Mouse (Mus musculus) hindbrain, embryonic 14.5 days (tissue): ENCODE data around the gene Rimkla. TPM values are rescaled to one million over a fixed set of nuclear protein-coding genes. Genes with fewer than 3 reads are reported as not detected.
"Not testable (repeated sequence)": the region's sequence is repeated elsewhere in the genome, so short reads cannot be mapped to it uniquely, and the experiment has no call there.

Experiments used
- ATAC-seq: fragments of 200-750 bp; cut with Nextera tagmentation; 2 replicates; pipeline ENCODE4 v1.8.0; 2017; ENCODE audit warnings: moderate number of reproducible peaks, mild to moderate bottlenecking, moderate TSS enrichment, moderate library complexity; ENCODE audit not compliant: low FRiP score
- DNase-seq: peaks from one replicate; pipeline ENCODE4 v3.0.0-alpha.2; 2015; ENCODE audit warnings: low spot score
- H3K27ac ChIP-seq: fragments of 300-500 bp; sonication (generic); 2 replicates; pipeline ENCODE4 v1.5.1; 2014; ENCODE audit warnings: mild to moderate bottlenecking, moderate library complexity
- H3K27me3 ChIP-seq: fragments of 300-500 bp; sonication (generic); 2 replicates; pipeline ENCODE4 v1.6.1; 2014; ENCODE audit warnings: mild to moderate bottlenecking, low read length, mixed read lengths; ENCODE audit not compliant: control insufficient read depth, insufficient read depth
- H3K36me3 ChIP-seq: fragments of 300-500 bp; sonication (generic); replicated peaks from 2 replicates; pipeline ENCODE4 v1.6.1; 2014; ENCODE audit not compliant: control insufficient read depth, insufficient read depth
- H3K4me1 ChIP-seq: fragments of 300-500 bp; sonication (generic); replicated peaks from 2 replicates; pipeline ENCODE4 v1.6.1; 2014; ENCODE audit warnings: antibody characterized with exemption, low read length, mixed read lengths; ENCODE audit not compliant: control insufficient read depth, insufficient read depth
- H3K4me2 ChIP-seq: fragments of 300-500 bp; sonication (generic); replicated peaks from 2 replicates; pipeline ENCODE4 v1.6.1; 2014; ENCODE audit warnings: mild to moderate bottlenecking, moderate library complexity
- H3K4me3 ChIP-seq: fragments of 300-500 bp; sonication (generic); replicated peaks from 2 replicates; pipeline ENCODE4 v1.5.1; 2014; ENCODE audit warnings: mild to moderate bottlenecking, low read length
- H3K9ac ChIP-seq: fragments of 300-500 bp; sonication (generic); 2 replicates; pipeline ENCODE4 v1.6.1; 2014
- H3K9me3 ChIP-seq: fragments of 300-500 bp; sonication (generic); 2 replicates; pipeline ENCODE4 v1.6.1; 2016; ENCODE audit warnings: low read length; ENCODE audit not compliant: control insufficient read depth
- WGBS: fragments of 180-500 bp; shearing (Covaris S2); extraction: QIAGEN DNeasy Blood & Tissue Kit; methylation state at CpG from one replicate; pipeline ENCODE4 v1.1.7; 2014; 5-methylcytosine and 5-hydroxymethylcytosine counted together
- polyA plus RNA-seq: library from polyadenylated mRNA; unstranded; fragments of >200 nt; fragmentation: Nextera tagmentation; extraction: Ambion mirVana; gene quantifications from 2 replicates; pipeline ENCODE4 v1.2.1, GENCODE M21; 2014

The Rimkla gene
- polyA plus RNA-seq: 30.5 and 37.8 TPM in 2 replicates

- under 1% methylated on average over 71 of the region's 77 CpGs for WGBS
- Histone ChIP-seq H3K27ac (peak within 1 kb of the TSS; percentile 88), H3K4me3 (peak within 1 kb of the TSS; percentile 64), H3K36me3 (no peaks in the 10 kb centered on the region), H3K27me3 (no peaks in the 10 kb centered on the region), H3K4me2 (peak within 1 kb of the TSS; percentile 73), H3K4me1 (peaks cover 15% of the 10 kb centered on the region), H3K9ac (peak within 1 kb of the TSS; percentile 64), H3K9me3 (no peaks in the 10 kb centered on the region)
- ATAC-seq: peak; percentile 93
- DNase-seq: peak; percentile 72
Measured at GRCm38 (mm10) chr4:119492291-119492932, at the start of gene Rimkla. Gene Rimkla, minus strand, starts transcription at chr4:119492628.

DNA sequence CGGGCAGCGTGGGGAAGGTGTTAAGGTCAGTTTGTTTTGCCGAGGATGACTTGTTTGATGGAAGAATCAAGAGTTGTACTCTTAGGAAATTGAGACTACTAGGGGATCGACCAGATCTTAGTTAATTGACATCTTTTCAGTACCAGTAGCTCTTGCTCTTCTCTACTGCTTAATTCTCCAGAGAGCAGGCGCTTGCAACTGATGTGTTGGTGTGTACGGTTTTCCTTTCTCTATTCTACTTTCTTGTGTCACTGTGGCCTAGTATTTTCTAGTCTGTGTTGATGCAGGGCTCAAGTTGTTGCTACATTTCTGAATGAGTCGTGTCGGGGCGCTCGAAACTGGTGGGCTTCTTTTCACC lies 48.1 kb upstream of the Rimkla start:
- Histone ChIP-seq H3K36me3 (no peaks in the 10 kb centered on the region), H3K9me3 (no peaks in the 10 kb centered on the region), H3K4me3 (peak overlapping the region; percentile 97), H3K27ac (peak overlapping the region; percentile 98), H3K27me3 (no peaks in the 10 kb centered on the region), H3K4me2 (peak overlapping the region; percentile 84), H3K4me1 (peaks cover 23% of the 10 kb centered on the region), H3K9ac (peak overlapping the region; percentile 96)
- ATAC-seq (no peak), DNase-seq (no peak)
- WGBS: 4% methylated on average over 10 of the region's 10 CpGs

GRCm38 (mm10) chr4:119539836-119540532 lies 47.6 kb upstream of the Rimkla start:
- H3K4me2 ChIP-seq: peak overlapping the region; percentile 84
- H3K9ac ChIP-seq: peak overlapping the region; percentile 96
- H3K36me3 ChIP-seq: no peaks in the 10 kb centered on the region
- H3K4me3 ChIP-seq: peak overlapping the region; percentile 97
- peak overlapping the region; percentile 98 for H3K27ac ChIP-seq
- no peaks in the 10 kb centered on the region for H3K9me3 ChIP-seq
- DNase-seq: peak; percentile 48
- peaks cover 23% of the 10 kb centered on the region for H3K4me1 ChIP-seq
- no peaks in the 10 kb centered on the region for H3K27me3 ChIP-seq
- WGBS: under 1% methylated on average over 56 of the region's 76 CpGs
- peak; percentile 81 for ATAC-seq

- H3K36me3 ChIP-seq: no peaks in the 10 kb centered on the region
- no peaks in the 10 kb centered on the region for H3K27me3 ChIP-seq
- H3K4me2 ChIP-seq: peak within 1 kb of the TSS; percentile 84
- no peaks in the 10 kb centered on the region for H3K9me3 ChIP-seq
- peak within 1 kb of the TSS; percentile 97 for H3K4me3 ChIP-seq
- peak within 1 kb of the TSS; percentile 96 for H3K9ac ChIP-seq
- peaks cover 23% of the 10 kb centered on the region for H3K4me1 ChIP-seq
- WGBS: under 1% methylated on average over 57 of the region's 85 CpGs
- peak; percentile 94 for DNase-seq
- ATAC-seq: peak; percentile 93
- peak within 1 kb of the TSS; percentile 98 for H3K27ac ChIP-seq
Measured at GRCm38 (mm10) chr4:119539031-119539824, 46.8 kb upstream of the Rimkla start, which contains the start of gene Frg2f1. Gene Frg2f1, minus strand, starts transcription at chr4:119539529.

DNA sequence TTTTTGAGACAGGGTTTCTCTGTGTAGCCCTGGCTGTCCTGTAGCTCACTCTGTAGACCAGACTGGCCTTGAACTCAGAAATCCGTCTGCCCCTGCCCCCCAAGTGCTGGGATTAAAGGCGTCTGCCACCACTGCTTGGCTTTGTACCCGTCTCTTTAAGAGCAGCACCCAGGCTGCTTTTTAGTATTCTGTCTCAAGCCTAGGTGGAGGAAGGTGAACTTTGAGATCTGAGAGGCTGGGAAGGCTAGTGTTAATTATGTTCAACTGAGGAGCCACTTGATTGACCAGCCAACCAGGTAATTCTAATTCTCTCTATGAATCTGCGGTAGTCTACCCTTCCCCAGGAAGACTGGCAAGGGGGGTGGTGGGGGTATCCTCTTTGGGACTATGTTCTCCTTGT lies 45.0 kb upstream of the Rimkla start:
- DNase-seq (no peak), ATAC-seq (no peak)
- Histone ChIP-seq H3K9me3 (no peaks in the 10 kb centered on the region), H3K4me1 (peaks cover 23% of the 10 kb centered on the region), H3K27ac (no peak overlapping the region), H3K4me3 (no peak overlapping the region), H3K4me2 (no peak overlapping the region), H3K27me3 (no peaks in the 10 kb centered on the region), H3K36me3 (no peaks in the 10 kb centered on the region), H3K9ac (no peak overlapping the region)
- WGBS: 85% methylated on average over 4 of the region's 4 CpGs

- H3K4me3 ChIP-seq, H3K27ac ChIP-seq, H3K27me3 ChIP-seq, H3K9me3 ChIP-seq, H3K4me2 ChIP-seq, ATAC-seq, DNase-seq, H3K9ac ChIP-seq, H3K36me3 ChIP-seq: not testable (repeated sequence)
- whole genome bisulfite sequencing: 93% methylated on average over 4 of the region's 4 CpGs
- peaks cover 19% of the 10 kb centered on the region for H3K4me1 ChIP-seq
Measured at GRCm38 (mm10) chr4:119536615-119537014, 44.2 kb upstream of the Rimkla start, which contains the start of gene Foxj3. Gene Foxj3, plus strand, starts transcription at chr4:119537004.

GRCm38 (mm10) chr4:119535103-119535502 lies 42.7 kb upstream of the Rimkla start:
- no peak overlapping the region for H3K4me3 ChIP-seq
- 61% methylated on average over 4 of the region's 4 CpGs for WGBS
- H3K9ac ChIP-seq: no peak overlapping the region
- H3K27ac ChIP-seq: no peak overlapping the region
- H3K4me2 ChIP-seq: no peak overlapping the region
- no peaks in the 10 kb centered on the region for H3K36me3 ChIP-seq
- no peak for DNase-seq
- no peaks in the 10 kb centered on the region for H3K27me3 ChIP-seq
- no peak for ATAC-seq
- peaks cover 5% of the 10 kb centered on the region; the same call in 1 of the 2 replicates for H3K4me1 ChIP-seq
- H3K9me3 ChIP-seq: no peaks in the 10 kb centered on the region

DNA sequence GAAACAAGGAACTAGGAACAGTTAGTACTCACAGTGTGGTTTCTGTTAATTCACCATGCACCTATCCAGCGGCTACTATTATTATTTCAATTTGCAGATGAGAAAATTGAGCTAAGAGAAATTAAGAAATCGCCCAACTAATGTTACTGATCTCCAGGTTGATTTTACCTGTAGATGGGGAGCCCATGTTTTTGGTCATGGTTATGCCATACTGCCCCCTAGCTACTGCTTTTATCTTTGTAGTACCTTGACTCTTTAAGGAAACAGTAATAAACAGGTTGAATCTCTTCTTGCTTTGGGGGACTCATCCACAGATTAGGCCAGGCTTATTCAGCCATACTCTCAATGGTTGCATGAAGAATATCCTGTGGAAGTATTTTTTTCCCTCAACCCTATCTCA lies 39.4 kb upstream of the Rimkla start:
- H3K9me3 ChIP-seq: no peaks in the 10 kb centered on the region
- H3K4me1 ChIP-seq: no peaks in the 10 kb centered on the region
- ATAC-seq (no peak), DNase-seq (peak; percentile 49)
- no peaks in the 10 kb centered on the region for H3K36me3 ChIP-seq
- no peaks in the 10 kb centered on the region for H3K27me3 ChIP-seq
- no peak overlapping the region for H3K4me2 ChIP-seq
- H3K4me3 ChIP-seq: no peak overlapping the region
- H3K27ac ChIP-seq: no peak overlapping the region
- 70% methylated on average over 2 of the region's 2 CpGs for WGBS
- H3K9ac ChIP-seq: no peak overlapping the region

- ATAC-seq: no peak
- H3K27ac ChIP-seq: no peak overlapping the region
- H3K4me2 ChIP-seq: no peak overlapping the region
- H3K4me1 ChIP-seq: peaks cover 14% of the 10 kb centered on the region
- H3K4me3 ChIP-seq: no peak overlapping the region
- H3K27me3 ChIP-seq: no peaks in the 10 kb centered on the region
- no peaks in the 10 kb centered on the region for H3K9me3 ChIP-seq
- no peaks in the 10 kb centered on the region for H3K36me3 ChIP-seq
- H3K9ac ChIP-seq: no peak overlapping the region
- DNase-seq: no peak
Measured at GRCm38 (mm10) chr4:119526329-119526845, 34.0 kb upstream of the Rimkla start.
